Mouse (Mus musculus): ENCODE data around the gene Taf3. TPM values are rescaled to one million over a fixed set of nuclear protein-coding genes. Genes with fewer than 3 reads are reported as not detected.

Gene Taf3
- polyA plus RNA-seq (2012; fragmentation: generic; extraction: Trizol), result 1 to 10 TPM; 3.6 to 9.0 TPM

GRCm38 (mm10) chr2:10048461-10048860, at the start of gene Taf3:
TSS of gene Taf3 (minus strand) at chr2:10048596.

GRCm38 (mm10) chr2:10080310-10081010, 32.1 kb upstream of the Taf3 start, which contains the start of the genes Atp5c1 and Kin:
TSS of gene Atp5c1 (minus strand) at chr2:10080510.
TSS of gene Kin (plus strand) at chr2:10080593.

GRCm38 (mm10) chr2:9889651-9890183, 158.7 kb downstream of the Taf3 start, which contains the start of gene Gata3:
TSS of gene Gata3 (minus strand) at chr2:9890034.

DNA sequence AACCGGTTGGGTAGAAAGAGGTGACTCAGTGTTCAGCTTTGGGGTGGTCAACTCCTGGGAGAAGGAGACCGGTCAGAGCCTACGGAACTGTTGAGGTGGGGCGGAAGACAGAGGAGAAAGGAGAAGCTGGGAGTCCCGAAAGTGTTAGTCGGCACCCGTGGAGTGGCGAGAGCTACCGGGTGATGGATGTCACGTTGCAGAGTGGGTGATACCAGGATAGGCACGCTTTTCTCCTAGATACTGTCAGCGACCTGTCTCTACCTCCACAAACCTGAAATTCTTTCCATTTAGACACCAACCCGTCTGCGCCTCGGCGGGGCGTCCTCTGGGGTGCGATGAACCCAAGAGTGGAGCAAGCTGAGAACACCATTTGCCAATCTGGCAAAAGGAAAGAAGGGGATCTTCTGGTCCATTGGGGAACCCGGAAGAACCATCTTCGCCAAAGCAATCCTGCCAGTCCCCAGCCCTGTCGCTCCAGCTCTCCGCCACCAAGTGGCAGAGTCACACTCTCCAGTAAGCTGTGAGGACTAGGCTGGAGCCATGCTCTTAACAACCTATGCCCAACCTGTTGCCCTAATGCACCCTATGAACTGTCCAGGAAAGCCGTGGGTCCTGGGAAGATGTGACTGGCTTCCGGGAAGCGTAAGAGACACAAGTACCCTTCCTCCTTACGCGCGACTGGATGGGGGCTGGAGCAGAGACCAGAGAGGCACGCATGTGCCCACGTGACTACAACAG, 159.3 kb downstream of the Taf3 start, which contains the start of gene 9230102O04Rik:
TSS of gene 9230102O04Rik (minus strand) at position 628 of the 738 bp plus-strand sequence.

GRCm38 (mm10) chr2:9881051-9881591, 167.3 kb downstream of the Taf3 start, which contains the start of gene 4930412O13Rik:
TSS of gene 4930412O13Rik (plus strand) at chr2:9881252.

Other genes starting within 250 kb of the Taf3 start
- gene 4930412O13Rik, start 167.3 kb downstream of the Taf3 start, polyA plus RNA-seq (2012; fragmentation: generic; extraction: Trizol), result not detected
- not detected for gene 9230102O04Rik, start 159.1 kb downstream of the Taf3 start, polyA plus RNA-seq (2012; fragmentation: generic; extraction: Trizol)
- gene Gata3, start 158.6 kb downstream of the Taf3 start, polyA plus RNA-seq (2012; fragmentation: generic; extraction: Trizol), result 1 to 10 TPM; 1.2 to 9.1 TPM
- 100 to 1,000 TPM; 300 to 379 TPM for gene Atp5c1, start 31.9 kb upstream of the Taf3 start, polyA plus RNA-seq (2012; fragmentation: generic; extraction: Trizol)
- 1 to 10 TPM; 1.9 to 6.9 TPM for gene Kin, start 32.0 kb upstream of the Taf3 start, polyA plus RNA-seq (2012; fragmentation: generic; extraction: Trizol)
- 10 to 100 TPM in 1 of 2 experiments, under 1 TPM in 1; 0.11 to 13.8 TPM for gene Itih2, start 82.8 kb upstream of the Taf3 start, polyA plus RNA-seq (2012; fragmentation: generic; extraction: Trizol)
- under 1 TPM; under 0.01 to 0.15 TPM for gene Itih5, start 105.0 kb upstream of the Taf3 start, polyA plus RNA-seq (2012; fragmentation: generic; extraction: Trizol)